Comparison of ENCODE assay signal across 26 mouse cellular contexts in genomic region chr2:25078967-25079366, GRCm38 (mm10). TPM values are rescaled to one million over a fixed set of nuclear protein-coding genes. Genes with fewer than 3 reads are reported as not detected.
DNase-seq lines count a peak whose midpoint lies in the region; ATAC-seq and TF ChIP-seq lines count a peak whose summit lies in the region.
"Had no signal": no experiment of that assay in that cellular context is flagged by ENCODE, and none has a peak within 500 bp of the region (broad histone marks: within the 10 kb centered on the region; RNA-seq: fewer than 3 reads in every experiment).

No protein-coding gene starts in this region.

- whole genome bisulfite sequencing in liver, embryonic 12.5 days (ENCODE audit: insufficient replicate concordance) = 62% methylated on average over 1 of the region's 1 CpGs
- 10% methylated on average over 1 of the region's 1 CpGs for WGBS in kidney, adult 2 months
- WGBS in liver, postnatal 0 days (ENCODE audit: insufficient replicate concordance) = 38% methylated on average over 1 of the region's 1 CpGs
- 71% methylated on average over 1 of the region's 1 CpGs for WGBS in forebrain, embryonic 13.5 days

- 0 out of 2 replicates have a peak overlapping the region, but pooled peaks have one; percentile 2 for H3K27ac ChIP-seq in liver, embryonic 12.5 days
- H3K27ac ChIP-seq in kidney, adult 2 months (ENCODE audit: insufficient read depth, low read depth, low read length) = peak overlapping the region; percentile 93
- H3K27ac ChIP-seq in liver, postnatal 0 days (ENCODE audit: low read depth) = peak overlapping the region; percentile 72
- no peak overlapping the region for H3K27ac ChIP-seq in forebrain, embryonic 13.5 days
- H3K27ac ChIP-seq: forebrain, embryonic 10.5 days; hindbrain, embryonic 13.5 days; limb, embryonic 13.5 days had no signal

- no peak overlapping the region for H3K9ac ChIP-seq in liver, embryonic 12.5 days
- H3K9ac ChIP-seq in liver, postnatal 0 days (replicated peaks) = no peak overlapping the region
- no peak overlapping the region for H3K9ac ChIP-seq in forebrain, embryonic 13.5 days
- H3K9ac ChIP-seq: heart, embryonic 12.5 days; hindbrain, embryonic 13.5 days; limb, embryonic 13.5 days had no signal

- no peaks in the 10 kb centered on the region for H3K9me3 ChIP-seq in liver, embryonic 12.5 days (replicated peaks)
- no peaks in the 10 kb centered on the region for H3K9me3 ChIP-seq in liver, postnatal 0 days (ENCODE audit: low read length)
- H3K9me3 ChIP-seq in forebrain, embryonic 13.5 days (replicated peaks) = no peaks in the 10 kb centered on the region
- H3K9me3 ChIP-seq: forebrain, embryonic 10.5 days; G1E; heart, embryonic 12.5 days; hindbrain, embryonic 13.5 days; limb, embryonic 13.5 days had no signal

- peaks cover 32% of the 10 kb centered on the region for H3K27me3 ChIP-seq in liver, embryonic 12.5 days (replicated peaks)
- no peaks in the 10 kb centered on the region for H3K27me3 ChIP-seq in kidney, adult 2 months (replicated peaks; ENCODE audit: control insufficient read depth, insufficient read depth, low read length)
- no peaks in the 10 kb centered on the region for H3K27me3 ChIP-seq in liver, postnatal 0 days (ENCODE audit: insufficient read depth, low read length)
- H3K27me3 ChIP-seq in forebrain, embryonic 13.5 days = no peaks in the 10 kb centered on the region
- H3K27me3 ChIP-seq: hindbrain, embryonic 13.5 days; limb, embryonic 13.5 days had no signal

- H3K4me1 ChIP-seq in liver, embryonic 12.5 days = peaks cover 7% of the 10 kb centered on the region
- peaks cover 16% of the 10 kb centered on the region for H3K4me1 ChIP-seq in kidney, adult 2 months (ENCODE audit: control insufficient read depth, insufficient read depth, low read length)
- H3K4me1 ChIP-seq in liver, postnatal 0 days (ENCODE audit: insufficient read depth) = peaks cover 10% of the 10 kb centered on the region
- no peaks in the 10 kb centered on the region for H3K4me1 ChIP-seq in forebrain, embryonic 13.5 days
- H3K4me1 ChIP-seq: heart, embryonic 12.5 days; hindbrain, embryonic 13.5 days; limb, embryonic 13.5 days had no signal

- no peak for TF ChIP-seq CTCF in kidney, adult 2 months (conservative IDR thresholded peaks at IDR 0.05; ENCODE audit: insufficient read depth, insufficient read length, low read depth, low read length)
- no peak for TF ChIP-seq CTCF in liver, postnatal 0 days (IDR thresholded peaks at IDR 0.05; ENCODE audit: low read depth)

- no peak overlapping the region for H3K4me3 ChIP-seq in liver, embryonic 12.5 days
- H3K4me3 ChIP-seq in kidney, adult 2 months (ENCODE audit: insufficient read depth, low read depth, low read length) = no peak overlapping the region
- no peak overlapping the region for H3K4me3 ChIP-seq in liver, postnatal 0 days (ENCODE audit: low read depth, low read length)
- H3K4me3 ChIP-seq in forebrain, embryonic 13.5 days = no peak overlapping the region
- H3K4me3 ChIP-seq: forebrain, embryonic 10.5 days; heart, embryonic 12.5 days; hindbrain, embryonic 13.5 days; limb, embryonic 13.5 days had no signal

- no peak for TF ChIP-seq EP300 in liver, postnatal 0 days (IDR thresholded peaks at IDR 0.05; ENCODE audit: low read depth)

- ATAC-seq in liver, embryonic 12.5 days = no peak
- ATAC-seq in liver, postnatal 0 days = peak; percentile 71
- ATAC-seq in forebrain, embryonic 13.5 days = no peak
- ATAC-seq: activated CD4-positive, CD25-positive, alpha-beta regulatory T cell, adult 4 months had no signal

- no peak overlapping the region for H3K4me2 ChIP-seq in liver, embryonic 12.5 days
- peak overlapping the region; percentile 45 for H3K4me2 ChIP-seq in liver, postnatal 0 days (ENCODE audit: low read depth, low read length)
- no peak overlapping the region for H3K4me2 ChIP-seq in forebrain, embryonic 13.5 days
- H3K4me2 ChIP-seq: heart, embryonic 12.5 days; hindbrain, embryonic 13.5 days; limb, embryonic 13.5 days had no signal

- DNase-seq in liver = no peak
- peak; percentile 91 for DNase-seq in kidney, adult 2 months
- DNase-seq in kidney, postnatal 14 days = peak; percentile 78
- DNase-seq in liver, postnatal 0 days = peak; percentile 54
- DNase-seq in left cerebral cortex, adult 8-10 months (ENCODE audit: low spot score in 2 of 2) = no peak
- DNase-seq in urinary bladder, adult 18-20 months (ENCODE audit: low spot score in 2 of 2) = no peak
- DNase-seq: adrenal gland, postnatal 25 days; cerebellum, adult 11-12 months; cerebellum, postnatal 25 days; heart, adult 11 months; lung, postnatal 14 days; right cerebral cortex, postnatal 25 days had no signal

- peak; percentile 78 for TF ChIP-seq POLR2A in kidney, adult 2 months (IDR thresholded peaks at IDR 0.05; ENCODE audit: low read depth, low read length)

- H3K36me3 ChIP-seq in liver, embryonic 12.5 days = no peaks in the 10 kb centered on the region
- no peaks in the 10 kb centered on the region for H3K36me3 ChIP-seq in kidney, adult 2 months (ENCODE audit: control insufficient read depth, insufficient read depth, low read length)
- no peaks in the 10 kb centered on the region for H3K36me3 ChIP-seq in liver, postnatal 0 days (replicated peaks; ENCODE audit: insufficient read depth, low read length)
- no peaks in the 10 kb centered on the region for H3K36me3 ChIP-seq in forebrain, embryonic 13.5 days (ENCODE audit: poor library complexity, severe bottlenecking)
- H3K36me3 ChIP-seq: forebrain, embryonic 10.5 days; G1E; heart, embryonic 12.5 days; hindbrain, embryonic 13.5 days; limb, embryonic 13.5 days had no signal

RNA-seq across cellular contexts. Expression of gene Entpd8, which starts 1.1 kb away (rescaled TPM):
- 1.2 and 1.4 TPM in 2 replicates for polyA plus RNA-seq in liver, embryonic 12.5 days (2016; fragmentation: Nextera tagmentation; extraction: Ambion mirVana)
- 23.7 and 29.2 TPM in 2 replicates for polyA plus RNA-seq in kidney, adult 2 months (2012; rRNA removed)
- 23.8 and 25.9 TPM in 2 replicates for polyA plus RNA-seq in liver, postnatal 0 days (2015; fragmentation: Nextera tagmentation; extraction: Ambion mirVana)
- total RNA-seq in left cerebral cortex, adult 8-10 months (2022) = not detected
- polyA plus RNA-seq in forebrain, embryonic 13.5 days (2015; fragmentation: Nextera tagmentation; extraction: Ambion mirVana) = not detected in 2 replicates
- total RNA-seq: adrenal gland, postnatal 25 days; G1E; gastrocnemius, adult 8-10 months; heart, postnatal 25 days; layer of hippocampus, postnatal 10 days; left cerebral cortex, postnatal 10 days; midbrain, postnatal 0 days had no signal
- polyA plus RNA-seq: activated CD4-positive, CD25-positive, alpha-beta regulatory T cell, adult 4 months; forebrain, embryonic 10.5 days; G1E; heart, embryonic 12.5 days; hindbrain, embryonic 13.5 days; limb, embryonic 13.5 days; midbrain, postnatal 0 days had no signal

RNA-seq across cellular contexts. Expression of gene Noxa1, which starts 16.0 kb away (rescaled TPM):
- polyA plus RNA-seq in liver, embryonic 12.5 days (2016; fragmentation: Nextera tagmentation; extraction: Ambion mirVana) = 0.64 and 0.71 TPM in 2 replicates
- polyA plus RNA-seq in kidney, adult 2 months (2012; rRNA removed) = not detected in 2 replicates
- 0.52 and 0.59 TPM in 2 replicates for polyA plus RNA-seq in liver, postnatal 0 days (2015; fragmentation: Nextera tagmentation; extraction: Ambion mirVana)
- not detected for total RNA-seq in left cerebral cortex, adult 8-10 months (2022)
- not detected in 2 replicates for polyA plus RNA-seq in forebrain, embryonic 13.5 days (2015; fragmentation: Nextera tagmentation; extraction: Ambion mirVana)
- total RNA-seq: adrenal gland, postnatal 25 days; gastrocnemius, adult 8-10 months; heart, postnatal 25 days; layer of hippocampus, postnatal 10 days; left cerebral cortex, postnatal 10 days; midbrain, postnatal 0 days had no signal
- polyA plus RNA-seq: frontal cortex, adult 2 months; hindbrain, embryonic 13.5 days; midbrain, postnatal 0 days had no signal

RNA-seq across cellular contexts. Expression of gene Nsmf, which starts 24.8 kb away (rescaled TPM):
- 16.1 and 17.0 TPM in 2 replicates for polyA plus RNA-seq in liver, embryonic 12.5 days (2016; fragmentation: Nextera tagmentation; extraction: Ambion mirVana)
- 77.8 and 110 TPM in 2 replicates for polyA plus RNA-seq in kidney, adult 2 months (2012; rRNA removed)
- 29.0 and 32.1 TPM in 2 replicates for polyA plus RNA-seq in liver, postnatal 0 days (2015; fragmentation: Nextera tagmentation; extraction: Ambion mirVana)
- total RNA-seq in left cerebral cortex, adult 8-10 months (2022) = 100 to 1,000 TPM; 404 to 462 (median 421) TPM
- 125 and 129 TPM in 2 replicates for polyA plus RNA-seq in forebrain, embryonic 13.5 days (2015; fragmentation: Nextera tagmentation; extraction: Ambion mirVana)

Comparison
In these comparisons a context has a peak if more than half of its experiments do, and no peak if none do; other contexts are left out.
1. DNase-seq: peak in kidney, adult 2 months (single experiment), kidney, postnatal 14 days (single experiment) and liver, postnatal 0 days (single experiment); none in liver (single experiment), left cerebral cortex, adult 8-10 months (0 of 2) and urinary bladder, adult 18-20 months (0 of 2).
2. RNA of gene Entpd8, which starts 1.1 kb away (polyA plus RNA-seq): 23.8 to 25.9 TPM in liver, postnatal 0 days and 23.7 to 29.2 TPM in kidney, adult 2 months; 1.2 to 1.4 TPM in liver, embryonic 12.5 days and not detected in forebrain, embryonic 13.5 days; every median in the first group is over 10 times any median in the second.